23 mouse cellular contexts compared by ENCODE assay signal in genomic region chr2:68867148-68867547, GRCm38 (mm10).
"Had no signal": no experiment of that assay in that cellular context is flagged by ENCODE, and none has a peak within 500 bp of the region (broad histone marks: within the 10 kb centered on the region; RNA-seq: fewer than 3 reads in every experiment).

No protein-coding gene starts in this region.

- H3K9ac ChIP-seq: limb, embryonic 13.5 days; liver, embryonic 12.5 days; liver, embryonic 15.5 days; lung, embryonic 15.5 days; midbrain, embryonic 12.5 days; midbrain, embryonic 15.5 days; neural tube, embryonic 12.5 days had no signal

- DNase-seq: kidney, adult 18-20 months; kidney, adult 9 months; kidney, postnatal 36 days; layer of hippocampus, postnatal 36 days; liver; lung, adult 18-20 months; lung, postnatal 10 days; lung, postnatal 36 days; retina, postnatal 1 day; thymus, adult 2 months; thymus, postnatal 14 days; thymus, postnatal 4 days had no signal

- H3K4me2 ChIP-seq: limb, embryonic 13.5 days; liver, embryonic 12.5 days; liver, embryonic 15.5 days; lung, embryonic 15.5 days; midbrain, embryonic 12.5 days; midbrain, embryonic 15.5 days; neural tube, embryonic 12.5 days had no signal

- H3K36me3 ChIP-seq: limb, embryonic 10.5 days; limb, embryonic 13.5 days; liver, embryonic 12.5 days; liver, embryonic 15.5 days; lung, embryonic 15.5 days; midbrain, embryonic 12.5 days; midbrain, embryonic 15.5 days; neural tube, embryonic 12.5 days had no signal

- ATAC-seq: intestine, embryonic 16.5 days; liver, embryonic 12.5 days; midbrain, embryonic 15.5 days had no signal

- H3K27ac ChIP-seq: kidney, postnatal 0 days; limb, embryonic 10.5 days; limb, embryonic 13.5 days; liver, embryonic 12.5 days; liver, embryonic 15.5 days; lung, embryonic 15.5 days; midbrain, embryonic 12.5 days; midbrain, embryonic 15.5 days; neural tube, embryonic 12.5 days had no signal

- H3K9me3 ChIP-seq: limb, embryonic 10.5 days; limb, embryonic 13.5 days; liver, embryonic 12.5 days; liver, embryonic 15.5 days; lung, embryonic 15.5 days; midbrain, embryonic 12.5 days; midbrain, embryonic 15.5 days; neural tube, embryonic 12.5 days had no signal

- H3K27me3 ChIP-seq: limb, embryonic 13.5 days; lung, embryonic 15.5 days; midbrain, embryonic 12.5 days; midbrain, embryonic 15.5 days; neural tube, embryonic 12.5 days had no signal

- H3K4me3 ChIP-seq: limb, embryonic 10.5 days; limb, embryonic 13.5 days; liver, embryonic 12.5 days; liver, embryonic 15.5 days; lung, embryonic 15.5 days; midbrain, embryonic 12.5 days; midbrain, embryonic 15.5 days; myocyte; neural tube, embryonic 12.5 days had no signal
